Mouse (Mus musculus) ES-E14 (cell line): ENCODE results near the gene Frem1. TPM values are rescaled to one million over a fixed set of nuclear protein-coding genes. Genes with fewer than 3 reads are reported as not detected.

Source experiments
- DNase-seq: peaks from one replicate; pipeline ENCODE4 v3.0.0-alpha.2; 2013; ENCODE audit warnings: low read depth, low spot score
- H3K27ac ChIP-seq: 2 replicates; pipeline ENCODE4 v1.5.1; 2012; ENCODE audit warnings: low read depth, mild to moderate bottlenecking, low read length, moderate library complexity, mixed read lengths; ENCODE audit not compliant: poor library complexity, insufficient read depth, severe bottlenecking
- H3K36me3 ChIP-seq: 2 replicates; pipeline ENCODE4 v1.6.1; 2012; ENCODE audit warnings: mild to moderate bottlenecking, low read length, moderate library complexity, mixed read lengths; ENCODE audit not compliant: control insufficient read depth, poor library complexity, insufficient read depth, severe bottlenecking
- H3K4me1 ChIP-seq, 2 experiments: fragments of 150-350 bp in 1 of 2; sonication (generic) in 1 of 2; 2 replicates each; pipeline ENCODE4 v1.6.1; 2012; ENCODE audit warnings: low read length in 2 of 2, mild to moderate bottlenecking in 1 of 2, mixed read lengths in 1 of 2; ENCODE audit not compliant: control insufficient read depth in 2 of 2, insufficient read depth in 2 of 2, poor library complexity in 1 of 2
- H3K4me3 ChIP-seq, 2 experiments: fragments of 150-350 bp in 1 of 2; sonication (generic) in 1 of 2; 2 replicates each; pipeline ENCODE4 v1.5.1; 2012; ENCODE audit warnings: low read length in 2 of 2, low read depth in 1 of 2, mild to moderate bottlenecking in 1 of 2, mixed read lengths in 1 of 2; ENCODE audit not compliant: insufficient read depth in 1 of 2, poor library complexity in 1 of 2, severe bottlenecking in 1 of 2
- H3K9ac ChIP-seq: 2 replicates; pipeline ENCODE4 v1.6.1; 2012; ENCODE audit warnings: low read depth, mild to moderate bottlenecking, low read length, mixed read lengths; ENCODE audit not compliant: poor library complexity, insufficient read depth, severe bottlenecking
- H3K9me3 ChIP-seq: fragments of 150-350 bp; sonication (generic); 2 replicates; pipeline ENCODE4 v1.6.1; 2012; ENCODE audit warnings: low read depth, mild to moderate bottlenecking, low read length; ENCODE audit not compliant: control insufficient read depth, insufficient read depth
- CHD2 ChIP-seq: IDR thresholded peaks from 2 replicates; pipeline ENCODE4 v1.6.1; 2014; ENCODE audit warnings: mild to moderate bottlenecking, low read depth, low read length, inconsistent platforms
- HCFC1 ChIP-seq: IDR thresholded peaks from 2 replicates; pipeline ENCODE4 v1.6.1; 2012; ENCODE audit warnings: low read length, inconsistent platforms, borderline replicate concordance; ENCODE audit not compliant: insufficient read depth
- MAFK ChIP-seq: IDR thresholded peaks from 2 replicates; pipeline ENCODE4 v1.6.1; 2014; ENCODE audit warnings: mild to moderate bottlenecking, low read depth, low read length, inconsistent platforms; ENCODE audit not compliant: insufficient read depth
- ZC3H11A ChIP-seq: IDR thresholded peaks from 2 replicates; pipeline ENCODE4 v1.6.1; 2012; ENCODE audit warnings: low read depth, mild to moderate bottlenecking, inconsistent platforms, low read length, borderline replicate concordance
- ZNF384 ChIP-seq: IDR thresholded peaks from 2 replicates; pipeline ENCODE4 v1.6.1; 2012; ENCODE audit warnings: low read depth, low read length, inconsistent platforms
- in situ Hi-C, 2 experiments: fragments of 600-800 bp; cut with MboI; formaldehyde crosslinking; loops; one replicate each; pipeline ENCODE4 v1.15.1; 2025; ENCODE audit warnings: low sequenced_read_pairs in 2 of 2, inconsistent platforms in 1 of 2; ENCODE audit not compliant: unreplicated experiment in 2 of 2
- total RNA-seq: library from RNA; depleted of rRNA; stranded (reverse); fragments of 300-350 nt; gene quantifications from 2 replicates; pipeline ENCODE4 v1.2.3, GENCODE M21; 2012

Frem1 gene
- total RNA-seq, 1 experiment, result 0.58 TPM

GRCm38 (mm10) chr4:82992042-82992441 lies 60.1 kb downstream of the Frem1 start:
- H3K36me3 ChIP-seq, result no peaks in the 10 kb centered on the region
- no peaks in the 10 kb centered on the region for H3K9me3 ChIP-seq
- no peak overlapping the region for H3K9ac ChIP-seq
- in situ Hi-C loops, result no loop called here
- H3K27ac ChIP-seq, result no peak overlapping the region
- no peak for DNase-seq
- H3K4me3 ChIP-seq, result no peak overlapping the region
- TF ChIP-seq HCFC1 (no peak), MAFK (no peak), ZC3H11A (no peak), ZNF384 (no peak), CHD2 (no peak)
- H3K4me1 ChIP-seq, result no peaks in the 10 kb centered on the region

- in situ Hi-C loops, result no loop called here
- no peaks in the 10 kb centered on the region for H3K4me1 ChIP-seq
- H3K9ac ChIP-seq, result no peak overlapping the region
- H3K27ac ChIP-seq, result no peak overlapping the region
- TF ChIP-seq ZC3H11A (no peak), CHD2 (no peak), HCFC1 (no peak)
- no peaks in the 10 kb centered on the region for H3K9me3 ChIP-seq
- no peaks in the 10 kb centered on the region for H3K36me3 ChIP-seq
- no peak for DNase-seq
- no peak overlapping the region for H3K4me3 ChIP-seq
These were observed 61.0 kb downstream of the Frem1 start for GRCm38 (mm10) chr4:82990973-82991695.

- no peaks in the 10 kb centered on the region for H3K4me1 ChIP-seq
- H3K9me3 ChIP-seq, result no peaks in the 10 kb centered on the region
- no peak for TF ChIP-seq CHD2
- no peak for TF ChIP-seq ZC3H11A
- TF ChIP-seq MAFK, result no peak
- no peak for TF ChIP-seq HCFC1
- no peak for TF ChIP-seq ZNF384
- H3K4me3 ChIP-seq, result no peak overlapping the region
- H3K27ac ChIP-seq, result no peak overlapping the region
- no peak for DNase-seq
- no peak overlapping the region for H3K9ac ChIP-seq
- H3K36me3 ChIP-seq, result no peaks in the 10 kb centered on the region
- in situ Hi-C loops, result no loop called here
These were observed 79.8 kb downstream of the Frem1 start for GRCm38 (mm10) chr4:82972381-82972780.

DNA sequence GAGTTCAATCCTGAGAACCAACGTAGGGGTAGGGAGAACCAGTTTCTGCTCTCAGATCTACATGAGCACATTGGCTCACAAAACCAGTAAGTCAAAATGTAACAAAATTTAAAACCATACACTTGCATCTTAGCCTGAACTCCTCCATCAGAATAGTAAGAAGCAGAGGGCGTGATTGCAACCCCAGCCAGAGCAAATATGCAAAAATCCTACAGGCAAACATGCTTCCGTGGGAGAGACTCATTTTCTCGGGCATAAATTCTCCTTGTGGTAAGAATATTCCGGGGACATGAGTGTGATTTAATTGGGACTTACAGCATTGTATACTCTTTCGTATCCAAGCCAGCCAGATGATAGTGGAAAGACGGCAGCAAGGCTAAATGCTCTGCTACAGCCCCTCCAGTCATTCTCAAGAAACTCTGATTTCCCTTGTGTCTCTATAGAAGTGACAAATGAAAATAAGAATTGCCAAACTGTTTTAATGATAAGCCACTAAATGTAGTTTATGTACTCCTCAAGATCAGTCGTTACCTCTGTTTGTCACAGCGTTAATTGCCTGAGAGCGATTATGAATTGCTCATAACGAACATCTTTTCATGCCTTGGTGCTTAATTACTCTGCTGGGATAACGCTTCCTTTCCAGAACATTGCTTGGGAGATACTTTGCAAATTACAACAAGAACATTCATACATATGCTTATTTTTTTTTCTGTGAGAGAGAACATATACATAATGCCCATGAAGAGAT lies 81.1 kb downstream of the Frem1 start:
- Histone ChIP-seq H3K4me3 (no peak overlapping the region), H3K9me3 (no peaks in the 10 kb centered on the region), H3K9ac (no peak overlapping the region), H3K4me1 (no peaks in the 10 kb centered on the region), H3K36me3 (no peaks in the 10 kb centered on the region), H3K27ac (no peak overlapping the region)
- in situ Hi-C loops, result no loop called here
- no peak for TF ChIP-seq HCFC1
- no peak for TF ChIP-seq CHD2
- TF ChIP-seq ZC3H11A, result no peak
- DNase-seq, result no peak
